Mouse (Mus musculus): Measurements from ENCODE around the gene Abcd1. TPM values are rescaled to one million over a fixed set of nuclear protein-coding genes. Genes with fewer than 3 reads are reported as not detected.

The Abcd1 gene
- polyA plus RNA-seq, 1 experiment from 2014 or later = 12.3 TPM

GRCm38 (mm10) chrX:73715476-73716108, 805 bp upstream of the Abcd1 start:
- Histone ChIP-seq H3K36me3 (ENCODE audit: insufficient read depth, low read length) (no peaks in the 10 kb centered on the region), H3K4me3 (replicated peaks; ENCODE audit: low read depth, low read length) (peak overlapping the region; percentile 49), H3K4me2 (ENCODE audit: low read length) (peak overlapping the region; percentile 57), H3K27ac (peak overlapping the region; percentile 76), H3K4me1 (replicated peaks; ENCODE audit: insufficient read depth, low read length) (no peaks in the 10 kb centered on the region), H3K27me3 (ENCODE audit: insufficient read depth, low read length) (no peaks in the 10 kb centered on the region), H3K9ac (ENCODE audit: low read depth, low read length) (peak overlapping the region; percentile 63), H3K9me3 (replicated peaks; ENCODE audit: low read length) (no peaks in the 10 kb centered on the region)
- DNase-seq (ENCODE audit: low spot score) (peak; percentile 65), ATAC-seq (replicated peaks; ENCODE audit: low FRiP score, low read depth) (peak; percentile 47; the same call in 1 of the 2 replicates)
- 28% methylated on average over 21 of the region's 21 CpGs for WGBS
- TF ChIP-seq CTCF (IDR thresholded peaks at IDR 0.05; ENCODE audit: low read depth) = peak; percentile 41; the same call in 1 of the 2 replicates

GRCm38 (mm10) chrX:73716709-73717545, 530 bp downstream of the Abcd1 start:
- DNase-seq (ENCODE audit: low spot score) = peak; percentile 37
- TF ChIP-seq CTCF (IDR thresholded peaks at IDR 0.05; ENCODE audit: low read depth) = no peak
- WGBS = 35% methylated on average over 30 of the region's 30 CpGs
- H3K4me1 ChIP-seq (replicated peaks; ENCODE audit: insufficient read depth, low read length) = no peaks in the 10 kb centered on the region
- H3K27me3 ChIP-seq (ENCODE audit: insufficient read depth, low read length) = no peaks in the 10 kb centered on the region
- no peaks in the 10 kb centered on the region for H3K36me3 ChIP-seq (ENCODE audit: insufficient read depth, low read length)
- no peak for ATAC-seq (replicated peaks; ENCODE audit: low FRiP score, low read depth)
- peak overlapping the region; percentile 49 for H3K4me3 ChIP-seq (replicated peaks; ENCODE audit: low read depth, low read length)
- H3K4me2 ChIP-seq (ENCODE audit: low read length) = peak overlapping the region; percentile 57
- peak overlapping the region; percentile 49 for H3K9ac ChIP-seq (ENCODE audit: low read depth, low read length)
- no peaks in the 10 kb centered on the region for H3K9me3 ChIP-seq (replicated peaks; ENCODE audit: low read length)
- H3K27ac ChIP-seq = peak overlapping the region; percentile 76

GRCm38 (mm10) chrX:73717667-73718066, 1.3 kb downstream of the Abcd1 start:
- H3K4me2 ChIP-seq (ENCODE audit: low read length) = peak overlapping the region; percentile 57
- DNase-seq (ENCODE audit: low spot score) (no peak), ATAC-seq (replicated peaks; ENCODE audit: low FRiP score, low read depth) (no peak)
- peak overlapping the region; percentile 49; the same call in 1 of the 2 replicates for H3K9ac ChIP-seq (ENCODE audit: low read depth, low read length)
- no peak overlapping the region for H3K27ac ChIP-seq
- no peaks in the 10 kb centered on the region for H3K9me3 ChIP-seq (replicated peaks; ENCODE audit: low read length)
- 69% methylated on average over 11 of the region's 11 CpGs for WGBS
- no peaks in the 10 kb centered on the region for H3K27me3 ChIP-seq (ENCODE audit: insufficient read depth, low read length)
- peak overlapping the region; percentile 49; the same call in 1 of the 2 replicates for H3K4me3 ChIP-seq (replicated peaks; ENCODE audit: low read depth, low read length)
- no peak for TF ChIP-seq CTCF (IDR thresholded peaks at IDR 0.05; ENCODE audit: low read depth)
- H3K4me1 ChIP-seq (replicated peaks; ENCODE audit: insufficient read depth, low read length) = no peaks in the 10 kb centered on the region
- H3K36me3 ChIP-seq (ENCODE audit: insufficient read depth, low read length) = no peaks in the 10 kb centered on the region

- no peaks in the 10 kb centered on the region for H3K9me3 ChIP-seq (replicated peaks; ENCODE audit: low read length)
- no peak overlapping the region for H3K9ac ChIP-seq (ENCODE audit: low read depth, low read length)
- H3K4me2 ChIP-seq (ENCODE audit: low read length) = peak overlapping the region; percentile 27; the same call in 1 of the 2 replicates
- ATAC-seq (replicated peaks; ENCODE audit: low FRiP score, low read depth) = no peak
- H3K27me3 ChIP-seq (ENCODE audit: insufficient read depth, low read length) = no peaks in the 10 kb centered on the region
- H3K27ac ChIP-seq = no peak overlapping the region
- H3K36me3 ChIP-seq (ENCODE audit: insufficient read depth, low read length) = no peaks in the 10 kb centered on the region
- no peak for DNase-seq (ENCODE audit: low spot score)
- TF ChIP-seq CTCF (IDR thresholded peaks at IDR 0.05; ENCODE audit: low read depth) = no peak
- H3K4me1 ChIP-seq (replicated peaks; ENCODE audit: insufficient read depth, low read length) = no peaks in the 10 kb centered on the region
- 39% methylated on average over 3 of the region's 3 CpGs for WGBS
- H3K4me3 ChIP-seq (replicated peaks; ENCODE audit: low read depth, low read length) = no peak overlapping the region
Measured at GRCm38 (mm10) chrX:73718271-73718670, 1.9 kb downstream of the Abcd1 start.

- Histone ChIP-seq H3K4me2 (ENCODE audit: low read length) (peak overlapping the region; percentile 27; the same call in 1 of the 2 replicates), H3K4me1 (replicated peaks; ENCODE audit: insufficient read depth, low read length) (no peaks in the 10 kb centered on the region), H3K9me3 (replicated peaks; ENCODE audit: low read length) (no peaks in the 10 kb centered on the region), H3K9ac (ENCODE audit: low read depth, low read length) (no peak overlapping the region), H3K27me3 (ENCODE audit: insufficient read depth, low read length) (no peaks in the 10 kb centered on the region), H3K4me3 (replicated peaks; ENCODE audit: low read depth, low read length) (no peak overlapping the region), H3K36me3 (ENCODE audit: insufficient read depth, low read length) (no peaks in the 10 kb centered on the region), H3K27ac (0 out of 2 replicates have a peak overlapping the region, but pooled peaks have one; percentile 13)
- no peak for ATAC-seq (replicated peaks; ENCODE audit: low FRiP score, low read depth)
- WGBS = 48% methylated on average over 5 of the region's 5 CpGs
- no peak for DNase-seq (ENCODE audit: low spot score)
- TF ChIP-seq CTCF (IDR thresholded peaks at IDR 0.05; ENCODE audit: low read depth) = no peak
Measured at GRCm38 (mm10) chrX:73718686-73719362, 2.4 kb downstream of the Abcd1 start.

GRCm38 (mm10) chrX:73730908-73731307, 14.5 kb downstream of the Abcd1 start:
- no peaks in the 10 kb centered on the region for H3K9me3 ChIP-seq (replicated peaks; ENCODE audit: low read length)
- ATAC-seq (replicated peaks; ENCODE audit: low FRiP score, low read depth) (no peak), DNase-seq (ENCODE audit: low spot score) (no peak)
- TF ChIP-seq CTCF (IDR thresholded peaks at IDR 0.05; ENCODE audit: low read depth) = no peak
- H3K4me2 ChIP-seq (ENCODE audit: low read length) = no peak overlapping the region
- no peaks in the 10 kb centered on the region for H3K27me3 ChIP-seq (ENCODE audit: insufficient read depth, low read length)
- H3K27ac ChIP-seq = no peak overlapping the region
- no peaks in the 10 kb centered on the region for H3K36me3 ChIP-seq (ENCODE audit: insufficient read depth, low read length)
- 41% methylated on average over 1 of the region's 1 CpGs for whole genome bisulfite sequencing
- no peak overlapping the region for H3K9ac ChIP-seq (ENCODE audit: low read depth, low read length)
- H3K4me1 ChIP-seq (replicated peaks; ENCODE audit: insufficient read depth, low read length) = no peaks in the 10 kb centered on the region
- no peak overlapping the region for H3K4me3 ChIP-seq (replicated peaks; ENCODE audit: low read depth, low read length)

Measured in kidney, postnatal 0 days (tissue).